Mouse (Mus musculus): Measurements from ENCODE around the gene Map3k10.

Map3k10 gene
- long read RNA-seq, experiment 1, partial matches to known transcripts: 0 of 1 reads
- long read RNA-seq, experiment 1, other reads (novel, unspliced or antisense): 1 of 1 reads
- long read RNA-seq, experiment 2, partial matches to known transcripts: 1 of 2 reads
- long read RNA-seq, experiment 2, other reads (novel, unspliced or antisense): 1 of 2 reads

- intact Hi-C loops (cut with DNase I): loop anchor here (10.0 kb wide), 1 partner anchor 340 kb away; the partner anchor contains the start of gene Ltbp4
These were observed at the start of gene Map3k10 for GRCm38 (mm10) chr7:27674522-27675221. TSS of gene Map3k10 (minus strand) at chr7:27674598.

GRCm38 (mm10) chr7:27721951-27722350, 47.6 kb upstream of the Map3k10 start:
- intact Hi-C loops (cut with DNase I): no loop called here

- intact Hi-C loops (cut with DNase I): no loop called here
These were observed 36.0 kb upstream of the Map3k10 start for GRCm38 (mm10) chr7:27710402-27710801.

- intact Hi-C loops (cut with DNase I): no loop called here
These were observed 22.3 kb upstream of the Map3k10 start for GRCm38 (mm10) chr7:27696711-27697110.

DNA sequence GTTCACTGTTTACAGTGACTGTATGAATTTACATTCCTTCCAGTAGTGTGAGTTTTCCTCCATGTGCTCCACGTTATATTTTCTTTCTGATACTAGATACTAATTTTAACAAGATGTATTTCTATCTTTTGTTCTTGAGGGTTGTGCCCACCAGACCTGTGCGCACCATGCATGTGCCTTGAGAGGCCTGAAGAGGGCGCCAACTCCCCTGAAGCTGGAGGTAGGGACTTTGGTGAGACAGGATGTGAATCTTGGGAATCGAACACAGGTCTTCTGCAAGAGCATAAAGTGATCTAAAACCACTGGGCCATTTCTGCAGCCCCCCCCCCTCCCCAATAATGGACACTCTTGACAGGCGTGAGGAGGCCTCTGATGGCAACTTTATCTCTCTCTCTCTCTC, 16.7 kb upstream of the Map3k10 start:
- intact Hi-C loops (cut with DNase I): no loop called here

DNA sequence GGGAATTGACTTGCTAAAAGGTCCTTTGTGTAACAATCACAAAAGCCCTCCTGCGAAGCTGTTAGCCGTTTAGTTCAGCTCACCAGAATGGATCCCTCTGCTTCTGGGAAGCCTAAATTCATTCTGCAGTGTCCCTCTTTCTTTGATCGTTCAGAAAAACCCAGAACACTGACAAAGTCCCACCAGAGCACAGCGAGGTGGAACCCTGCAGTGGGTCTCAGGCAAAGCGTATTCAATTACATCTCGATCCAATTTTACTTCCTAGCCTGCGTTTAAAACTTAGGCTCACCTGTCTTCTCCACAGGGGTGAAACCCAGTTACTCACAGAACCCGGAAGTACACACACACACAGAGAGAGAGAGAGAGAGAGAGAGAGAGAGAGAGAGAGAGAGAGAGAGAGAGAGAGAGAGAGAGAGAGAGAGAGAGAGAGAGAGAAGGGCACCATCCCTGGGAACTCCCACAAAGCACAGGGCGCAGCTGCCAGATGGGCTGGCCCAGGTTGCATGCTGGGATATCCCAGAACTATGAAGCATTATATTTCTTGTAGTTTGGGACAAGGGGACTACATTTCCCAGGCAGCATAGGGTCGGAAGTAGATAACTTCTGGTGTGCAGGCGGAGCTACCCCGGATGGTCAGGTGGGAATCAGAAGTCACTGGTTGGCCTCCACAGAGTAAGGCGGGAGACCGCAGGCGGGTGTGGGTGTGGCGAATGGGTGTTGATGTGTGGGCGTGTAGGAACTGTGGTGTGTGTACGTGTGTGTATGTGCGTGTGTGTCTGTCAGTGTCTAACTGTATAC, 14.6 kb upstream of the Map3k10 start, which contains the start of gene Zfp607b:
Gene Zfp607b, plus strand, starts transcription at position 526 of the 798 bp plus-strand sequence.
- intact Hi-C loops (cut with DNase I): loop anchor here (5.0 to 10.0 kb wide), 2 partner anchors 38 to 114 kb away; no protein-coding TSS in a partner anchor

- intact Hi-C loops (cut with DNase I): loop anchor here (5.0 to 10.0 kb wide), 2 partner anchors 39 to 114 kb away; no protein-coding TSS in a partner anchor
These were observed 13.9 kb upstream of the Map3k10 start for GRCm38 (mm10) chr7:27688246-27688788.

GRCm38 (mm10) chr7:27687836-27688235, 13.4 kb upstream of the Map3k10 start:
- intact Hi-C loops (cut with DNase I): loop anchor here (5.0 to 10.0 kb wide), 2 partner anchors 39 to 113 kb away; no protein-coding TSS in a partner anchor

DNA sequence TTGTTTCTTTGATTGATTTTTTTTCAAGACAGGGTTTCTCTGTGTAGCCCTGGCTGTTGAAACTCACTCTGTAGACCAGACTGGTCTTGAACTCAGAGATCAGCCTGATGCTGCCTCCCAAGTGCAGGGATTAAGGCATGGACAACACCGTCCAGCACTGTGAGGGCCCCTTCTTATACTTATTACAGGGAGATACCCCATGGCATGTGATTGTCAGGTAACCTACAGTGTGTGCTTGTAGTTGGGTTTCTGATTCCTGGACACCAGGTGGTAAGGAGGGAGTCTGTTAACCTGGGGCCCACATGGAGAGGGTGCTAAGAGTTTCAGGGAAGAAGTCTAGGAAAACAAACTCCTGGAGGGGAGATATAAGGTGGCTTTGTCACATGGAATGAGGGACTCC, 12.6 kb upstream of the Map3k10 start:
- intact Hi-C loops (cut with DNase I): loop anchor here (5.0 to 10.0 kb wide), 2 partner anchors 40 to 112 kb away; no protein-coding TSS in a partner anchor

GRCm38 (mm10) chr7:27685681-27686080, 11.3 kb upstream of the Map3k10 start:
- intact Hi-C loops (cut with DNase I): loop anchor here (2.0 to 10.0 kb wide), 3 partner anchors 35 to 111 kb away; no protein-coding TSS in a partner anchor

GRCm38 (mm10) chr7:27685220-27685619, 10.8 kb upstream of the Map3k10 start:
- intact Hi-C loops (cut with DNase I): loop anchor here (2.0 to 10.0 kb wide), 3 partner anchors 34 to 110 kb away; no protein-coding TSS in a partner anchor

GRCm38 (mm10) chr7:27683218-27683617, 8.8 kb upstream of the Map3k10 start:
- intact Hi-C loops (cut with DNase I): loop anchor here (10.0 kb wide), 1 partner anchor 108 kb away; no protein-coding TSS in a partner anchor

DNA sequence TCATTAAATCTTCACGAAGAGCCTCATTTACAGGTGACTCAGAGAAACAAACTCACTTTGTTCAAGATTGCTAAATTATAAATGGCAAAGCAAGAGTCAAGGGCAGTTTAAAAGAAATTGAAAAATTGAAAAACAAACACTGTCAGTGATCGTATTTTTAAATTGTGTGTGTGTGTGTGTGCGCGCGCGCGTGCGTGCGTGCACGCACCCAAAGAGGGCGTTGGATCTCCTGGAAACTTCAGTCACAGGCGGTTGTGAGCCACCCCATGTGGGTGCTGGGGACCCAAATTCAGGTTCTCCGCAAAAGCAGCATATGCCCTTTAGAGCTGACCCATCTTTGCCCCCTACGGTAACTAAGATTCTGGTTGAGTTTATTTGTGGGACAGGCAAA, 819 bp upstream of the Map3k10 start:
- intact Hi-C loops (cut with DNase I): loop anchor here (10.0 kb wide), 1 partner anchor 340 kb away; the partner anchor contains the start of gene Ltbp4

- intact Hi-C loops (cut with DNase I): loop anchor here (10.0 kb wide), 1 partner anchor 339 kb away; the partner anchor contains the start of gene Ltbp4
These were observed 240 bp downstream of the Map3k10 start for GRCm38 (mm10) chr7:27674195-27674521.

DNA sequence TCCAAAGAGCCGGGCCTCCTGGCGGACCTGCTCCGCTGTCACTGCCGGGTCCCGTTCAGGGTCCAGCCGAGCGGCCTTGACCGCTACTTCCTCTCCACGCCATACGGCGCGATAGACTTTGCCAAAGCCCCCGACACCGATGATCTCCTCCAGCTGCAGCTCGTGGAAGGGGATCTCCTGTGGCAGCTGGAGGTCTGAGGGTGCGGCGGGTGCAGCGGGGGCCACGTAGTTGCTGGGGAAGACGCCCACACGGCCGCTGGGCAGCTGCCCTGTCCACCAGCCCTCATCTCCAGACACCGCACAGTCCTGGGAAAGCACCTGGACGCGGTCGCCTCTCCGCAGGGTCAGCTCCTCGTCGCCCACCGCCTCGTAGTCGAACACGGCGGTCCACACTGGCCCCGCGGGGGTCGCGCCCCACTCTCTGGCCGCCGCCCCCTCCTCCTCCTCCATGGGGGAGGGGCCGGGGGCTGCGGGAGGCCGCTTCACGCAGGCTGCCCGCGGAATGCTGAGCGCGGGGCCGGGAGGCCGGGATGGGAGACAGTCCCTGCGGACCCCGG, 745 bp downstream of the Map3k10 start:
- intact Hi-C loops (cut with DNase I): loop anchor here (10.0 kb wide), 1 partner anchor 339 kb away; the partner anchor contains the start of gene Ltbp4

DNA sequence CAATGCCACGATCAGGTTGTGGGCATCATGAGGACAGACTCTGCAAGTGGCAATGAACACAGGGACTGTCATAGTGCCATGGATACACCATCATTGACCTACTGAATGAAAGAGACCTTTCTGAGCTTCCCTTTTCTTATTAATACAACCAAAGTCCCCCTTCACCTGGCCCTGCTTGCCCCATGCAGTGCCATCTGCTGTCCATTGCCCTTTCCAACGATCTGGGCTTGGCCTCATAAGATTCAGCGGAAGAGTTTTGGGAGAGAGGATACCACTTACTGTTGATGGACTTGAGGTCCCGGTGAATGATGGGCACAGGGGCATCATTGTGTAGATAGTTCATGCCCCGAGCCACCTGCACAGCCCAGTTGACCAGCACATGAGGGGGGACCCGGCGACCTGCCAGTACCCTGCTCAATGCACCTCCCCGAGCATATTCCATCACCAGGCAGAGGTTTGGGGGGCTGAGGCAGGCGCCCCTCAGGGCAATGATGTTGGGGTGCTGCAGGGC, 1.3 kb downstream of the Map3k10 start:
- intact Hi-C loops (cut with DNase I): loop anchor here (10.0 kb wide), 1 partner anchor 338 kb away; the partner anchor contains the start of gene Ltbp4

GRCm38 (mm10) chr7:27662038-27662437, 12.4 kb downstream of the Map3k10 start:
- intact Hi-C loops (cut with DNase I): no loop called here

DNA sequence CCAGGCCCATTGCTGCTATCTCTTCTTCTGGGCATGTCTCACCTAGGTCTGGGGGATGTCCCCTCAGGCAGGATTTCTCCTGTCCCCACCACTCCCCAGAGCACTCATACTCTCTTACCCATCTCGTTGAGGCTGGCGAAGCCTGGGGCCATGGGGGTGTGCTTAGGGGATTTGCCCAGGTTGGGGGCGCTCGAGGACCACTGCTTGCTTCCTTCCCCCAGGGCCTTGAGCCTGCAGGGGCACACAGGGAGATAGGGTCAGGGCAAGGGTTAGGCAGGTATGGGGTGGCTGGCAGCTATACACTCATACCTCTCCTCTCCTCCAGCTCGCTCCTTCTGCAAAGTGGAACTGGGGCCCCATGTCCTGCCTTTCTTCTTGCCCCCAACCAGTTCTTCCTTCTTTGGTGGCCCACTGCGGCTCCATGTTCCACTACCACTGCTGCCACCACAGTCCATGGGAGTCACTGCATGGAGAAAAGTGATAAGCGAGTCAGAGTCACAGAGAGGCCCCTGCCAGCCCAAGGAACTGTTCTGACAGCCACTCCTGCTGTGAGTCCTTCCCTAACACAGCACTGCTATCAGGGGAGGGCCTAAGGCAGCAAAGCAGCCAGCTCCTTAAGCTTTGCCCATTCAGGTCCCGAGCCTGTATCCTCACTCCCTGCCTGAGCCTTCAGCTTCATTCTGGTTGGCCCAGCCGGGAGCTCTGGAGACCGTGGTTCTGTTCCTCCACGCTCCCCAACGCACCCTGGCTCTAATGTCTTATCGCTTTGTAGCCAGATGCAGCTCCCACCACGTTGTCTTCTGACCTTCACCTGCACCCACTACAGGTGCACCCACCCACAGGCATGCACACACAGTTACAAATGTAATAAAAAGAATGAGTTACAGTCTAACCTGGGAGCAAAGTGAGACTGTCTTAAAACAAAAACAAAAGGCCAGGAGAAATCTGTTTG, 15.4 kb downstream of the Map3k10 start:
- intact Hi-C loops (cut with DNase I): no loop called here

DNA sequence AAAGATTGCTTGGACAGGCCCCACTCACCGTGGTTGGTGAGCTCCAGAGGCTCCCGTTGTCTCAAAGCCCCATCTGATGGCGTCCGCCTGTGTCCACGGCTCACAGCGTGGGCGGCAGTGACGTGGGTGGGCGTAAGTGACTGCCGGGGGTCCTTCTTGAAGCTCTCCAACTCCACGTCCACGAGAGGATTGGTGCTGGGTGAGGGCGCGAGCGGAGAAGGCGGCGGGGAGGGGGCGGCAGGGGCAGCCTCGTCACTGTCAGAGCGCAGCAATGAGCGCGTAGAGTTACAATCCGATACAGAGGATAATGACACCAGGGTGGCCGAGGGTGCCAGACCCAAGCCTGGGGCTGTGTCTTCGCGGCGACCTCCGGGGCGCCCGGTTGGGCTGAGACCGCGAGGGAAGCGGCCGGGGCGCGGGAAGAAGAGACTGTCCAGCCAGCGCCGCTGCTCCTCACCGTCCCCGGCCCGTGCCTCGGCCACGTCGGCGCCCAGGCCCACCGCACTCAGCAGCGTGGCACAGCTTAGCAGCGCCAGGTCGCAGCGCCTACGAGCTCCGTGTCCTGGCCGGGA, 16.5 kb downstream of the Map3k10 start:
- intact Hi-C loops (cut with DNase I): no loop called here
